Mouse (Mus musculus) CD4-positive, CD25-positive, alpha-beta regulatory T cell, adult 2 months (primary cell): ENCODE data around the gene Rhbdf2.
"Not testable (repeated sequence)": the region's sequence is repeated elsewhere in the genome, so short reads cannot be mapped to it uniquely, and the experiment has no call there.

ENCODE experiments used
- DNase-seq: peaks from one replicate; pipeline ENCODE4 v3.0.0-alpha.2; 2012; ENCODE audit warnings: low read depth, low spot score

The Rhbdf2 gene

DNA sequence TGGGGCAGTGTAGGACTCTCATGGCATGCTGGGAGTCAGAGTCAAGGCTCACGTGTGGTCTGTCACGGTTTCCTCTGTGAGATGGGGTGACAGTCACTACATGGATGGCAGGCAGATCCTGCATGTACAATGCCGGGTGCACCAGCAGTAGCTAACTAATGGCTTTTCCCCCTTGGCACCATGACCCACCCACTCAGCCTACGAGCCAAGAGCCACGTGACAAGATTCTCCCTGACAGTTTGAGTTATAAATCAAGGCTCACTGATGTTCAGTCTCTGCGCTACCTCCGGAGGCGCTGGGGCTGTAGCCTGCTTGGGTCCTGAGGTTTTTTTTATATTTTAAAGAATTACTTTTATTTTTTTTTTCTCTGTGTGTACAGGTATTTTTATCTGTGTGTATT, 7.3 kb downstream of the Rhbdf2 start:
- no peak for DNase-seq

DNA sequence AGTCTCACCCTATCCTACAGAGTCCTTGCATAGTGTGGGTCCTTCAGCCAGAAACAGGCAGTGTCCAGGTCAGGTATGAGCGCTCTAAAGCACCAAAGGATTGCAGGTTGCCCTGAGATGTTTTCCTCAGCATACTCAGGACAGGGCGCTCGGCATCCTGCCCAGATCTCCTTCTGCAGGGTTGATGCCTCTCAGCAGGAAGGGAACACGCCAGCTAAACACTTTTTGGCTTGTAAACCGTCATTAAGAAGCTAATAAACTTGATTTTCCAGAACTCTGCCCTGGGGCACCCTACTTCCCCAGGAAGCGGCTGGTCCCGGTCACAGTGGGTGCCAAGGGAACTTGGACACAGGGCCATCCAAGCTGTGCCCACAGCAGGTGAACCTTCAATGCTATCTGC, 7.7 kb downstream of the Rhbdf2 start:
- no peak for DNase-seq

GRCm38 (mm10) chr11:116618666-116619065, 8.2 kb downstream of the Rhbdf2 start:
- DNase-seq = no peak

GRCm38 (mm10) chr11:116617641-116618040, 9.2 kb downstream of the Rhbdf2 start:
- no peak for DNase-seq

DNA sequence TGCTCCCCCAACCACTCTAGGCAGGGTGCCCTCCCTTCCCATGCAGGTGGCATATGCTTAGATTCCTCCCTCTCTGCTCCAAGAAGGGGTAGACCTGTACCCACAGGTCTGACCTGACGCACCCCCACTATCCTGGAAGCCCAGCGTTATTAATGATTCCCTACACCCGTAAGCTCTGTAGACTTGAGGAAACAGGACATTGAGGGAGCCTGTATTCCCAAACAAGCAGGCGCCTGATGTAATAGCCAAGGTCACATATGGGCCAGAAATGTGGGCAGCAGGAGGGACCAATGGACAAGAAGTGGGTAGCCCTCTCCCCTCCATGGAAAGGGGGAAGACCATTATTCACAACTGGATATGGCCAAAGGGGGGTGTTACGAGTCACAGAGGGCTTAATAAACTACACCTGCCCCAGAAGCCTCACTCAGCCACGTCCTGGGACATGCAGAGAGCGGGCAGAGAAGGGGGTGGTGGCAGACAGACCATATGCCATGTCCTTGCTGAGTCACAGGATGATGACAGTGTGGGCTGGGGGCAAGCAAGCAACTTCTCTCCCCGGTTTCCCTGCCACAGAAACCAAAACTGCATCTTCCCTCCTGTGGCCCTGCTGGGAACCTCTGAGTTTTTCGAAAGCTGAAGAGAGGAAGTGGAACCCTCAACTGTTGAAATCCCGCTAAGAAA, 10.2 kb downstream of the Rhbdf2 start:
- DNase-seq = peak; percentile 31

- DNase-seq = peak; percentile 67
Observed at GRCm38 (mm10) chr11:116615735-116616437, 10.9 kb downstream of the Rhbdf2 start.

- no peak for DNase-seq
Observed at GRCm38 (mm10) chr11:116613234-116613633, 13.6 kb downstream of the Rhbdf2 start.

DNA sequence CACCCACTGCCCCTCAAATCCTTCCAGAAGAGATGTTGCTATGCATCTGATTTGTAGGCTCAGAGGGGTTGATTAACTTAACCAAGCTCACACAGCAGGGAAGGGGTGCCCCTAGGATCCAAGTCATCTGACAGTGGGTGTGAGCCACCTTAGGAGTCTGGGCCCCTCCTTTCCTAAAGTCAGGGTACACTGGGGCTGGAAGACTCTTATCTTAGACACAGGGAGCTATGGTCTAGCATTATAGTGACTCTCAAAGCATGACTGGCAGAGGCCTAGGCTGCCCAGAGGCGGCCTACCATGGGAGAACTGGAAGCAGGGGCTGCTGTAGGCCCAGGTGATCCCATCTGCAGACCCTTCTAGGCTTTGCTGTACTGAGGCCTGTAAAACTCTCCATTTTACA, 14.3 kb downstream of the Rhbdf2 start:
- no peak for DNase-seq

DNA sequence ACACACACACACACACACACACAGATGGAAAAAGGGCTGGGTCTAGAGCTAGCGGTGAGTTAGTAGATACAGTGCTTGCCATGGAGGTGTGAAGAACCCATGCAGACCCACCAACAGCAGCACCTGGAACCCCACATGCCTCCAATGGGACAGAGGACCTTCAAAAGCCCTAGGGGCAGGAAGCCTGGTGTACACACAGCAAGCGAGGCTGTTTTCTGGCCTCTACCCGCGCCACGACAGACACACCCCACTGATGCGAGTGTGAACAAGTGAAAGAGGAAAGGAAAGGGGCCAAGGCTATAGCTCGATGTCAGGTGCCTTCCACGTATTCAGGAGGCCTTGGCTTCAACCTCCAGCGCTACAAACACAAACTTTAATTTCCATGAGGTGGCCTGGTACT, 14.9 kb downstream of the Rhbdf2 start:
- DNase-seq = no peak

- not testable (repeated sequence) for DNase-seq
Observed at GRCm38 (mm10) chr11:116611168-116611567, 15.7 kb downstream of the Rhbdf2 start.

GRCm38 (mm10) chr11:116609965-116610630, 16.7 kb downstream of the Rhbdf2 start:
- DNase-seq = no peak

DNA sequence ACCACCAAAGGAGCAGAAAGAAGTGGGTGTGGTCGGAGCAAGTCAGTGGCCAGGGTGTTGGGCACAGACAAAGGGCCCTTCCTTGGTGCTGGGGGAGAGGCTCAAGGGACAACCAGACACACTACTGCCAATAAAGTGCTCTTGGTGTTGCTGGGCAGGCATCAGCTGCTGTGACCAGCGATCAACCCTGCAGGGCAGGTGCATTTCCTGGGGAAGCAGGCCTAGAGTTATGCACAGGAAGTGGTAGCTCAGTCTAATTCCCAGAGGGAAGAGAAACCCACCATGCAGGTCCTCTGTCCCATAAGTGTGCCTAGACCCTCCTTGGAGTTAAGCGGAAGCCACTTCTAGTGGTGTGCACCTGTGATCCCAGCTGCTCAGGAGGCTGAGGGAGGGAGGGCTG, 19.1 kb downstream of the Rhbdf2 start:
- no peak for DNase-seq

DNA sequence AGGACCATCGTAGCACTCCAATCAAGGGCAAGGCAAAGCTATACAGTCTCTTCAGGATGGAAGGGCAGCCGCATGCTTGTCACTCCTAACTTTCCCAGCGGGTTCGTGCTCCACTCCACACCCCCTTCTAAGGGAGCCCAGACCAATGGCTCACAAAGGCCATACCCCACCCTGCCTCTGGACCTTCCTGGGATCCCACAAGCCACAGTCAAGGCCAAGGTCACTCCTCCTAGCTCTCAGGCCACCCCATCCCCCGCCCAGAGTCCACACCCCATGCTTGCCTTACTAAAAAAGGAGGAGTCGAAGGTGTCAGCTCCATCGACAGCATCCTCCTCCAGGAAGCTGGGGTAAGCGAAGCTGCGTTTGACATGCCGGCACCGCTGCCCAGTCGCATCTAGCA, 22.7 kb downstream of the Rhbdf2 start:
- DNase-seq = no peak

- peak; percentile 52 for DNase-seq
Observed at GRCm38 (mm10) chr11:116603339-116603738, 23.5 kb downstream of the Rhbdf2 start.

DNA sequence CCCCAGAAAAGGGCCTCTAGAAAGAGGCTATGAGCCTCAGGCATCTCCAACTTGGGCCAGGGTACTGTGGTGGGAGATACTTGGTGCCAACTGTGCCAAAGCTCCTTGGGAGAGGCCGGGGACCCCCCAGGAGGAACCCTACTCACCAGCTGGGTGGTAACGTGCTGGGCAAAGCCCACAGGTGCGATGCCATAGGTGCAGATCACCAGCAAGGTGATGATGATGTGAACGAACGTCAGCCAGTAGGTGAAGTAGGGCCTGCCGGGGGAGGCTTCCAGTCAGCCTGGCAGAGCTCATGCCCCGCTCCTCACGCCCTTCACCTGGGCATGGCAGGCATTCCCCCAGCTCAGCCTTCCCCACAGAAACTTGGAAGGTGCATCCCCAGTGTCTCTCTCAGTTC, 24.8 kb downstream of the Rhbdf2 start:
- DNase-seq = no peak

DNA sequence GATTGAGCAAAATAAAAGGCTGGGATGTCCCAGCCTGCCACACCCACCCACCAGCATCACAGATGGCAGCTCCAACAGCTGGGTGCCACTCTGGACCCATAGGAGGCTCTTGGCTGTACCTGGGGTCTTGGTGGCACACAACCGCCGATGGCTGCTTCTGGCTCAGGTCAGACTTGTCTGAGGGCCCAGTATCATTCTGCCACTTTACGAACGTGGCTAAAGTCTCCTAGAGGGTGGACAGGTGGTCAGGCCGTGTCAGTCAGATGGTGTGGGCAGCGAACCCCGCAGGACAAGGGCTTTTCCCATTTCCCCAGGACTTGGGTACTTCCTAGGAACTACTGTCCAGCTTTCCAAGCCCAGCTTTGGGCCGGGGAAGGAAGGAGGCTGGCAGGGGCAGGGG, 25.7 kb downstream of the Rhbdf2 start:
- no peak for DNase-seq

DNA sequence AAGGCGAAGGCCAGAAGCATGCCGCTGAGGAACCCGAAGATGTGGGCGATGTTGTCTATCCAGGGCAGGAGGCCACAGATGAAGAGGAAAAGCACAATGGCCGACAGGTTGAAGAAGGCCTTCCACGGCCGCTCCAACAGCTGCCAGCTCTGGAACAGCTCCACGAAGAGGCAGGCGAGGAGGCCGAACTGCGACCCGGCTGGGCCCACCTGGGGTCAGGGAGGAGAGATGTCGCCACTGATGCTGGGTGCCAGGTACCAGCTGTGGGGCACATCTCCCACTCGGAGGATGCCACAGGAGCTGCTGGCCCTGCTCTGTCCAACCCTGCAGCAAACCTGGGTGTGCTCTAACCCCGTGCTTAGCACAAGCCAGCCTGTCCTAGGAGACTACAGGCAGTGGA, 27.6 kb downstream of the Rhbdf2 start:
- DNase-seq = no peak

GRCm38 (mm10) chr11:116598193-116598592, 28.6 kb downstream of the Rhbdf2 start:
- DNase-seq = no peak

DNA sequence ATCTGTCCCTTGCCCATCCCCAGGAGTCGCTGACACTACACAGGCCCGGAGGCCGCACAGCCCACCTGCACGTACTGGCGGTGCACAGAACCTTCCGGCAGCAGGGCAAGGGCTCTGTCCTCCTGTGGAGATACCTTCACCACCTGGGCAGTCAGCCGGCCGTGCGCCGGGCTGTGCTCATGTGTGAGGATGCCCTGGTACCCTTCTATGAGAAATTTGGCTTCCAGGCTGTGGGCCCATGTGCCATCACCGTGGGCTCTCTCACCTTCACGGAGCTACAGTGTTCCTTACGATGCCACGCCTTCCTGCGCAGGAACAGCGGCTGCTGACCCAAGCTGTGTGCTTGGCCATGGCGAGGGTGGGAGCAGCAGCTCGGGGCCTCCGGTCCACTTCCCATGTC, 30.1 kb downstream of the Rhbdf2 start:
- no peak for DNase-seq

DNA sequence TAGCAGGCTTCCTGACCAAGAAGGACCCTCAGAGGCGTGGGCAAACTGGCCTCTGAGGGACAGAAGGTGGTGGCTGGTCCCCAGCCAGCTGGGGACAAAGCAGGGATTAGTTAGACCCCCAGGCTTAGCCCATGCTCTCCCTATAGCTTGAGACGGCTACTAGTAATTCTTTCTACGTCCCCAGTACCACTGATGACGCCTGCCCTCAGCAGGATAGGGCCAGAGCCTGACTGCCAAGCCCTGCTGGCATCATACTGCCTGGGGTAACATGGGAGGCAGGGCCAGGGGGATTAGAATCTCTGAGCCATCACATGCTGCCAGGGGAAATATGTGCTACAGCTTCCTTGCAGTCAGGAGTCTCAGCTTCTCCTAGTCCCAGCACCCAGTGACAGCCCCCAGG, 33.5 kb downstream of the Rhbdf2 start:
- DNase-seq = no peak

GRCm38 (mm10) chr11:116592428-116592827, 34.4 kb downstream of the Rhbdf2 start:
- DNase-seq = peak; percentile 90

- DNase-seq = no peak
Observed at GRCm38 (mm10) chr11:116591621-116592020, 35.2 kb downstream of the Rhbdf2 start.

- DNase-seq = no peak
Observed at GRCm38 (mm10) chr11:116589574-116589973, 37.2 kb downstream of the Rhbdf2 start.
